Mouse (Mus musculus) liver, embryonic 15.5 days (tissue): ENCODE data around the gene Cul7. TPM values are rescaled to one million over a fixed set of nuclear protein-coding genes. Genes with fewer than 3 reads are reported as not detected.
A peak's percentile ranks its signal among the peaks of the same experiment; 100 is the strongest.

ENCODE experiments used
- ATAC-seq: fragments of 200-750 bp; cut with Nextera tagmentation; 2 replicates; pipeline ENCODE4 v1.8.0; 2017; ENCODE audit warnings: moderate number of reproducible peaks, mild to moderate bottlenecking, moderate library complexity; ENCODE audit not compliant: insufficient read depth
- H3K27ac ChIP-seq: fragments of 300-500 bp; sonication (generic); replicated peaks from 2 replicates; pipeline ENCODE4 v1.5.1; 2015; ENCODE audit warnings: mild to moderate bottlenecking, inconsistent platforms
- H3K27me3 ChIP-seq: fragments of 300-500 bp; sonication (generic); 2 replicates; pipeline ENCODE4 v1.6.1; 2015; ENCODE audit warnings: mild to moderate bottlenecking, inconsistent platforms
- H3K36me3 ChIP-seq: fragments of 300-500 bp; sonication (generic); replicated peaks from 2 replicates; pipeline ENCODE4 v1.6.1; 2015; ENCODE audit warnings: moderate library complexity, mild to moderate bottlenecking, inconsistent platforms
- H3K4me1 ChIP-seq: fragments of 300-500 bp; sonication (generic); replicated peaks from 2 replicates; pipeline ENCODE4 v1.6.1; 2015; ENCODE audit warnings: inconsistent platforms
- H3K4me2 ChIP-seq: fragments of 300-500 bp; sonication (generic); 2 replicates; pipeline ENCODE4 v1.6.1; 2015; ENCODE audit warnings: moderate library complexity, mild to moderate bottlenecking, inconsistent platforms
- H3K4me3 ChIP-seq: fragments of 300-500 bp; sonication (generic); replicated peaks from 2 replicates; pipeline ENCODE4 v1.5.1; 2015; ENCODE audit warnings: mild to moderate bottlenecking, inconsistent platforms
- H3K9ac ChIP-seq: fragments of 300-500 bp; sonication (generic); 2 replicates; pipeline ENCODE4 v1.6.1; 2015; ENCODE audit warnings: moderate library complexity, mild to moderate bottlenecking, inconsistent platforms
- H3K9me3 ChIP-seq: fragments of 300-500 bp; sonication (generic); replicated peaks from 2 replicates; pipeline ENCODE4 v1.6.1; 2016; ENCODE audit warnings: inconsistent platforms
- whole genome bisulfite sequencing: fragments of 180-500 bp; shearing (Covaris S2); methylation state at CpG from one replicate; pipeline ENCODE4 v1.1.7; 2015; ENCODE audit warnings: mixed read lengths; ENCODE audit not compliant: insufficient replicate concordance; 5-methylcytosine and 5-hydroxymethylcytosine counted together
- polyA plus RNA-seq: library from polyadenylated mRNA; unstranded; fragments of >200 nt; fragmentation: Nextera tagmentation; extraction: Ambion mirVana; gene quantifications from 2 replicates; pipeline ENCODE4 v1.2.1, GENCODE M21; 2015

Cul7 gene
- polyA plus RNA-seq: 9.7 and 11.5 TPM in 2 replicates

DNA sequence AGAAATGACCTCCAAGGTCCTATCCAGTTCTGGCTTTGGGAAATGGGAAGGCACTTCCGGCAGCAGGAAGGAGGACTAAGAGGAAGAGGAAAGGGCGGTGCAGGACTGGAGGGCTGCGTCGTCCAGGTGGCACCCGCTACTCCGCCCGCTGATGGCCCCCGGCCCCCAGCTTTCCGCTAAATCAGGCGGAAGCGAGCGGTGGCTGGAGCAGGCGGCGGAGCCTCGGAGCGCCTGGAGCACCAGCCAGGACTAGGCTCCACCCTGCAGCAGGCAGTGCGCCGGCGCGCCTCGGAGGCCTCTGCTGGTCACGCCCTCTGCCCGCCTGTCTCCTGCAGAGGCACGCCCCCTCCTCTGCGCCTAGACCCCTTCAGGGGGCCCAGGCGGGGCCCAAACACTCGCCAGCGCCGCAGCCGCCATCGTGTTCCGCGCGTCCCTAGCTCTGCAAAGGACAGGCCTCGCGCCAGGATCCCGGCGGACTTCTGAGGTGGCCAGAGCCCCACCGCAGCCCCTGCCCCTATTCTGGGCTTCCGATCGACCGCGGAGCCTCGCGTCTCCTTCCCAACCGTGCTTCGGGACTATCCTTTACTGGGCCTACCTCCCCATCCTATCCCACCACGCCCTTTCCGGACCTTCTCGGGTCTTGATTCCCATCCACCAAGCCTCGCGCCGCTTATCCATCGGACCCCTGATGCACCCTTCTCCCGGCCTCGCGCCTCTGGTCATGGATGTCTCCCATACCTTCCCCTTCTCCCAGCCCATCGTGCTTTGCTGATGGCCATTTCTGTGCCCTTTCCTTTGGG is at the start of gene Cul7:
Gene Cul7, plus strand, starts transcription at position 106 of the 800 bp plus-strand sequence.
- Histone ChIP-seq H3K4me3 (peak within 1 kb of the TSS; percentile 74), H3K9ac (peak within 1 kb of the TSS; percentile 70), H3K36me3 (peaks cover 41% of the 10 kb centered on the region), H3K4me1 (peaks cover 49% of the 10 kb centered on the region), H3K27me3 (no peaks in the 10 kb centered on the region), H3K4me2 (peak within 1 kb of the TSS; percentile 98), H3K9me3 (no peaks in the 10 kb centered on the region), H3K27ac (peak within 1 kb of the TSS; percentile 85)
- peak; percentile 76 for ATAC-seq
- under 1% methylated on average over 58 of the region's 58 CpGs for WGBS

DNA sequence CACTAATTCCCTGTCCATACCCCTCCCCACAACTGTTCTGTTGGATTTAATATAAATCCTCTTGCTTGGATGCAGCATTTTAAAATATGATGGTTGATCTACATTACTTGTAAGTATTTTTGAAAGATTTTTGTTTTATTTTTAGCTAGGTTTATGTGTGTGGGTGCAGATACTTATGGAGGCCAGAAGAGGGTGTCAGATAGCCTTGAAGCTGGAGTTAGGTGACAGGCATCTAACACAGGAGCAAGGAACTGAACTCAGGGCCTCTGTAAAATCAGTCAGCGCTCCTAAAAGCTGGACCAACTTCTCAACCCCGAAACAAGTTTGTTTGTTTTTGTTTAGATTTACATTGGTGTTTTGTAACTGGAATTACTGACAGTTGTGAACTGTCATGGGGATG is 49.6 kb upstream of the Cul7 start:
- Histone ChIP-seq H3K27me3 (no peaks in the 10 kb centered on the region), H3K9me3 (no peaks in the 10 kb centered on the region), H3K4me1 (0 out of 2 replicates have a peak, but pooled peaks cover 5% of the 10 kb centered on the region), H3K4me3 (no peak overlapping the region), H3K9ac (no peak overlapping the region), H3K36me3 (no peaks in the 10 kb centered on the region), H3K27ac (no peak overlapping the region), H3K4me2 (no peak overlapping the region)
- WGBS: 67% methylated on average over 2 of the region's 2 CpGs
- ATAC-seq: no peak

DNA sequence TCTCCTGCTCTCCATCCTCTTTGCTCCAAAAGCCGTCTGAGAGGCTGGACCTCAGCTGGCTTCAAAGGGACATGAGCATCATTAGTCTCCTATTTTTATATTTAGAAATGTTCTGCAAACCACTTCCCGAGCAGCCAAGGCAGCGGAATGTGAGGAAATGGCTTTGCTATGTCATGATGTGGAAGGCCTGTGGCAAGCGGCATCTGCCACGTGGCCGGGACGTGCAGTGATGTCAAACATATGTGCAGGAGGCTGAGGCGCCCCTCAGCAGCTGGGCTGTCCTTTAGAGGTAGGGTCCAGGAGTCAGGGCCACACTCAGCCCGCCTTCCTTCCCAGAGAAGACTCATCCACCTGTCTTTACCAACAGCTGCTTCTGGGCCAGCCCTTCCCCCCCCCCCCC is 47.9 kb upstream of the Cul7 start:
- Histone ChIP-seq H3K9ac (no peak overlapping the region), H3K4me1 (0 out of 2 replicates have a peak, but pooled peaks cover 5% of the 10 kb centered on the region), H3K9me3 (no peaks in the 10 kb centered on the region), H3K4me3 (no peak overlapping the region), H3K27ac (no peak overlapping the region), H3K36me3 (no peaks in the 10 kb centered on the region), H3K4me2 (no peak overlapping the region), H3K27me3 (no peaks in the 10 kb centered on the region)
- ATAC-seq: no peak
- 31% methylated on average over 9 of the region's 9 CpGs for WGBS

DNA sequence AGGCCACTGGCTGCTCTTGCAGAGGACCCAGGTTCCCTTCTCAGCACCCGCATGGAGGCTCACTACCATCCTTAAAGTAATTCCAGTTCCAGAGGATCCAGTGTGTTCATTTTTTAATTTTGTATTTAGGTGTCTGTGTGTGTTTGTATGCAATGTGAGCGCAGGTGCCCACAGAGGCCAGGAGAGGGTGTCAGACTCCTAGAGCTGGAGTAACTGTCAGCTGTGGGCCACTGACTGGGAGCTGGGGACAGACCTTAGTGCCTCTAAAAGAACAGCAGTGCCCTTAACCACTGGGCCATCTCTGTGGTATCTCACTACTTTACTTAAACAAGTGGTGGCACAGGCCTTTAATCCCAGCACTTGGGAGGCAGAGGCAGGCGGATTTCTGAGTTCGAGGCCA is 46.9 kb upstream of the Cul7 start:
- H3K4me3 ChIP-seq: no peak overlapping the region
- WGBS: 75% methylated on average over 4 of the region's 4 CpGs

DNA sequence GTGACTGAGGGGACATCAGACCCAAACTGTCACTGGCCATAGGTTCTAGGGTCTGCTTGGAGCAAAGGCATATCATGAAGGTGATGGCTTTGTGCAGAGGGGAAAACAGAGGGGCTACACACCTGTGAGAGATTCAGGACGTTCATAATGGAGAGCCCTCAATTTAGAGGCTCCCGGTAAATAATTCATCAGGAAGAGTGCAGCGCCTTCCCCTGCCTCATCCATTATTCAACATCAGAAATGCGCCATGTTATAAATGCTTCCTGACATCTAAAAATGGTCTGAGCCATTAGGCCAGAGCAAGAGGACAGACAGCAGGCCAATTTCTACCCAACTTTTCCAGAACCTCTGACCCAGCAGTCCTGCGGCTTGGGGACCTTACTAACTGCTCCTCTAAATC is 45.0 kb upstream of the Cul7 start:
- H3K27ac ChIP-seq: no peak overlapping the region
- ATAC-seq: no peak
- WGBS: 76% methylated on average over 5 of the region's 5 CpGs

More for the DNA sequence above, 46.9 kb upstream of the Cul7 start:
- H3K27me3 ChIP-seq: no peaks in the 10 kb centered on the region
- H3K4me2 ChIP-seq: no peak overlapping the region
- ATAC-seq: no peak
- no peak overlapping the region for H3K27ac ChIP-seq
- H3K4me1 ChIP-seq: 0 out of 2 replicates have a peak, but pooled peaks cover 5% of the 10 kb centered on the region
- H3K9ac ChIP-seq: no peak overlapping the region
- no peaks in the 10 kb centered on the region for H3K9me3 ChIP-seq
- no peaks in the 10 kb centered on the region for H3K36me3 ChIP-seq

DNA sequence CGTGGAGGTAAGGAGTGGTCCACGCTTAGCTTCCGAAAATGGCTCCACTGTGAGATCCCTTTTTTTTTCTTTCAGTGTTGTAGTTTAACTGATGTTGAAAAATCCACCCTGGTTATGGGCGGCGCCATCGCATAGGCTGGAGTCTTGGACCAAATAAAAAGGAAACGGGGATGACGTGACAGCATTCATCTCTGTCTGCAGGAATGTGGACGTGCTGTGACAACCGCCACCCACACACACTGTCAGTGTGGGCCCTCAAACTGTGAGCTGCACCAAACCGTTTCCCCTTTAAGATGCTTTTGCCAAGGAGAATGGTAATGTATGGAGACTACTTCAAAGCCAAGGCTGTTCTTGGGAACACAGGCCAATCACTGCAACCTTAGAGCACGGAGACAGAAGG is 44.1 kb upstream of the Cul7 start:
- Histone ChIP-seq H3K4me1 (peaks cover 10% of the 10 kb centered on the region; the same call in 1 of the 2 replicates), H3K4me2 (no peak overlapping the region), H3K36me3 (no peaks in the 10 kb centered on the region), H3K27ac (no peak overlapping the region), H3K9ac (no peak overlapping the region), H3K27me3 (no peaks in the 10 kb centered on the region), H3K9me3 (no peaks in the 10 kb centered on the region), H3K4me3 (no peak overlapping the region)
- ATAC-seq: no peak
- WGBS: 74% methylated on average over 12 of the region's 12 CpGs

More for the DNA sequence above, 45.0 kb upstream of the Cul7 start:
- no peak overlapping the region for H3K9ac ChIP-seq
- no peaks in the 10 kb centered on the region for H3K9me3 ChIP-seq
- H3K4me1 ChIP-seq: peaks cover 9% of the 10 kb centered on the region; the same call in 1 of the 2 replicates
- no peak overlapping the region for H3K4me3 ChIP-seq
- no peaks in the 10 kb centered on the region for H3K27me3 ChIP-seq
- no peak overlapping the region for H3K4me2 ChIP-seq
- H3K36me3 ChIP-seq: no peaks in the 10 kb centered on the region

- H3K36me3 ChIP-seq: no peaks in the 10 kb centered on the region
- H3K27ac ChIP-seq: no peak overlapping the region
- ATAC-seq: no peak
- H3K4me3 ChIP-seq: no peak overlapping the region
- 23% methylated on average over 15 of the region's 15 CpGs for WGBS
- H3K9me3 ChIP-seq: no peaks in the 10 kb centered on the region
- no peak overlapping the region for H3K9ac ChIP-seq
- H3K4me1 ChIP-seq: peaks cover 6% of the 10 kb centered on the region; the same call in 1 of the 2 replicates
- no peaks in the 10 kb centered on the region for H3K27me3 ChIP-seq
- H3K4me2 ChIP-seq: peak overlapping the region; percentile 35
Observed at GRCm38 (mm10) chr17:46609721-46610514, 40.2 kb upstream of the Cul7 start.

GRCm38 (mm10) chr17:46611316-46611715 is 38.8 kb upstream of the Cul7 start:
- Histone ChIP-seq H3K36me3 (no peaks in the 10 kb centered on the region), H3K9me3 (no peaks in the 10 kb centered on the region), H3K27ac (no peak overlapping the region), H3K27me3 (no peaks in the 10 kb centered on the region), H3K4me1 (peaks cover 6% of the 10 kb centered on the region; the same call in 1 of the 2 replicates), H3K9ac (no peak overlapping the region), H3K4me2 (no peak overlapping the region), H3K4me3 (no peak overlapping the region)
- no peak for ATAC-seq
- 79% methylated on average over 6 of the region's 6 CpGs for WGBS

DNA sequence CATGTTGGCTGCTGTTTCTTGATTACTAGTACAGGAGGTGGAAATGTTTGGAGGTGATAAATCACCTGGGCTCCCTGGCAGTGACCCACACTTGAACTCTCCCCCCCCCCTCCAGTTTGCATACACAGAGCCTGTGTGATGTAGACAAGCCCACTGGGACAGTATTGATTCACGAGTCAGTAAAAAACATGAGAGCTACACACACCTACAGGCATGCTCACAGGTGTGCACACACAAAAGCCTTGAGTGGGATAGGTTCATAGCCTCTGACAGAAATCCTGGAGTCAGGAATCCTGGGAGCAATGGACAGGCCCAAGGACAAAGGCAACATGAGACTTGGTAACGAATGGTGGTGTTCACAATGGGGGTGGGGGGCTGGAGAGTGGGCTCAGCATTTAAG is 37.9 kb upstream of the Cul7 start:
- no peak for ATAC-seq
- H3K4me1 ChIP-seq: peaks cover 6% of the 10 kb centered on the region; the same call in 1 of the 2 replicates
- no peak overlapping the region for H3K4me3 ChIP-seq
- H3K9ac ChIP-seq: no peak overlapping the region
- no peaks in the 10 kb centered on the region for H3K27me3 ChIP-seq
- H3K36me3 ChIP-seq: no peaks in the 10 kb centered on the region
- no peaks in the 10 kb centered on the region for H3K9me3 ChIP-seq
- no peak overlapping the region for H3K27ac ChIP-seq
- 61% methylated on average over 2 of the region's 2 CpGs for WGBS
- no peak overlapping the region for H3K4me2 ChIP-seq

DNA sequence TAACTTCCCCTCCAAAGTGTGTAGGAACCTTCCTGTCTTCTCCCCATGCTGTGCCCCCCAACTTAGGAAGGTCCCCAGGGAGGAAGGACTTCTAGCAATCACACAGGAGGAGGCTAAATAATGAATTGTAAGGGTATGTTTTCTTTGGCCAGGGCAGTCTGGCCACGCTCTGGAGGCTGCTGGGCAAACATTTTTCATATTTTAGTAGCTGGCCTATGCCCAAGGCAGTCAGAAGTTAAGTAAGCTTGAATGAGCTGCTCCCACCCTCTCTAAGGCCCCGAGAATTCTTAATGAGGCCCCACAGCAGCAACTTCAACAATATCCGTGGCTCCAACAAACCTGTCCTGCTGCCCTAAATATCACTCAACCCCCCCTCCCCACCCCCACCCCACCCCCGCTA is 37.3 kb upstream of the Cul7 start:
- Histone ChIP-seq H3K9ac (no peak overlapping the region), H3K4me1 (peaks cover 6% of the 10 kb centered on the region; the same call in 1 of the 2 replicates), H3K4me3 (no peak overlapping the region), H3K27ac (no peak overlapping the region), H3K27me3 (no peaks in the 10 kb centered on the region), H3K36me3 (no peaks in the 10 kb centered on the region), H3K4me2 (no peak overlapping the region), H3K9me3 (no peaks in the 10 kb centered on the region)
- no peak for ATAC-seq
- 33% methylated on average over 4 of the region's 4 CpGs for WGBS

- no peak overlapping the region for H3K4me3 ChIP-seq
- H3K9ac ChIP-seq: no peak overlapping the region
- no peak overlapping the region for H3K27ac ChIP-seq
- WGBS: 48% methylated on average over 3 of the region's 3 CpGs
- ATAC-seq: no peak
- H3K4me2 ChIP-seq: no peak overlapping the region
- H3K27me3 ChIP-seq: no peaks in the 10 kb centered on the region
- peaks cover 7% of the 10 kb centered on the region; the same call in 1 of the 2 replicates for H3K4me1 ChIP-seq
- no peaks in the 10 kb centered on the region for H3K9me3 ChIP-seq
- no peaks in the 10 kb centered on the region for H3K36me3 ChIP-seq
Observed at GRCm38 (mm10) chr17:46613229-46613628, 36.9 kb upstream of the Cul7 start.
